ENCODE assay signal across 8 mouse cellular contexts in the genomic region with DNA sequence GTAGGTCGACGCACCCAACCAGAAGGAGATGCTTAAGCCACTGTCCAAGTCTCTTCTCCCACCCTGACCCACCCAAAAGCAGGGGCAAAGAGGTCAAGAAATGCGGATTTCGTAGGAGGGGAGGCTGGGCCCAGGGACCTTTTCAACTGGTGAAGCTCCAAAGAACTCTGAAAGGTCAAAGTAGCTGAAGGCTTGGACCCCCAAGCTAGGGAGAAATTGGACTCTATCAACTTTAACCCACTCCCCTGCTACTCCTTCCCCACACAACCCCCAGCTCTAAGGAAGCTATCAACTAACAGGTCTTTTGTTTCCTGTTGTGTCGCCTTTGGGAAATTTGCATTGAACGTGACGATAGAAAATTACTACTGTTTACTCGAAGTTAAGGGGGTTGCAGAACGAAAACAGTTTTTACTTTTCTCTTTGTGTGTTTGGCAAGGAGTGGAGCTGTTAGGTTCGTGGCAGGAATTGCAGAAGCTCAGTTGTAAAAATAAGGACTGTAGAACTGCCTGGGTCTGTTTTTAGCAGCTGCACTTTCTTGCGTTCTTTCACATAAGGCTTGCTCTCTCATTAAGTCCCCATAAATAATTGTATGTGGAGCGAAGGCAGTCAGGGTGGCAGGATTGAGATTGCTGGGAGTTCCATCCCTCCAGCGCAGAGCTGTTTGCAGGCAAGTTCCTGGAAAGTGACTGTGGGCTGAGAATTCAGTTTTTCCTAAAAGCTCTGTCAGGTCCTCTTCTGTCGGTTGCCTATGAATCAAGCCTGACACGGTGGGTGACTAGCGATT. TPM values are rescaled to one million over a fixed set of nuclear protein-coding genes. Genes with fewer than 3 reads are reported as not detected.
DNase-seq lines count a peak whose midpoint lies in the region; ATAC-seq and TF ChIP-seq lines count a peak whose summit lies in the region.

No protein-coding gene starts in this region.

- no peak for TF ChIP-seq CTCF in kidney, postnatal 0 days (IDR thresholded peaks at IDR 0.05; ENCODE audit: low read depth)

- peak overlapping the region; percentile 70 for H3K4me3 ChIP-seq in kidney, postnatal 0 days (replicated peaks; ENCODE audit: low read depth, low read length)
- H3K4me3 ChIP-seq in embryonic facial prominence, embryonic 10.5 days = peak overlapping the region; percentile 75
- H3K4me3 ChIP-seq in intestine, embryonic 16.5 days (ENCODE audit: low read length) = peak overlapping the region; percentile 67; the same call in 1 of the 2 replicates
- H3K4me3 ChIP-seq in neural tube, embryonic 14.5 days (ENCODE audit: low read depth, low read length) = peak overlapping the region; percentile 77

- H3K27me3 ChIP-seq in kidney, postnatal 0 days (ENCODE audit: insufficient read depth, low read length) = peaks cover 44% of the 10 kb centered on the region
- peaks cover 74% of the 10 kb centered on the region for H3K27me3 ChIP-seq in embryonic facial prominence, embryonic 10.5 days (replicated peaks; ENCODE audit: low read depth, poor library complexity, severe bottlenecking)
- H3K27me3 ChIP-seq in intestine, embryonic 16.5 days (replicated peaks; ENCODE audit: control insufficient read depth, insufficient read depth, low read length) = peaks cover 40% of the 10 kb centered on the region
- peaks cover 10% of the 10 kb centered on the region for H3K27me3 ChIP-seq in neural tube, embryonic 14.5 days (ENCODE audit: control insufficient read depth, insufficient read depth, low read length)

- H3K36me3 ChIP-seq in kidney, postnatal 0 days (ENCODE audit: insufficient read depth, low read length) = no peaks in the 10 kb centered on the region
- no peaks in the 10 kb centered on the region for H3K36me3 ChIP-seq in embryonic facial prominence, embryonic 10.5 days (replicated peaks)
- no peaks in the 10 kb centered on the region for H3K36me3 ChIP-seq in intestine, embryonic 16.5 days (ENCODE audit: control insufficient read depth, insufficient read depth, low read length)
- no peaks in the 10 kb centered on the region for H3K36me3 ChIP-seq in neural tube, embryonic 14.5 days (ENCODE audit: control insufficient read depth, insufficient read depth, low read length)

- no peak overlapping the region for H3K9ac ChIP-seq in kidney, postnatal 0 days (ENCODE audit: low read depth, low read length)
- H3K9ac ChIP-seq in intestine, embryonic 16.5 days (ENCODE audit: low read depth, low read length) = no peak overlapping the region
- H3K9ac ChIP-seq in neural tube, embryonic 14.5 days (replicated peaks; ENCODE audit: low read depth, low read length) = no peak overlapping the region

- 1% methylated on average over 16 of the region's 16 CpGs for WGBS in kidney, postnatal 0 days
- WGBS in embryonic facial prominence, embryonic 10.5 days = 2% methylated on average over 16 of the region's 16 CpGs
- 3% methylated on average over 16 of the region's 16 CpGs for WGBS in intestine, embryonic 16.5 days
- WGBS in neural tube, embryonic 14.5 days = under 1% methylated on average over 16 of the region's 16 CpGs

- H3K27ac ChIP-seq in kidney, postnatal 0 days = no peak overlapping the region
- no peak overlapping the region for H3K27ac ChIP-seq in embryonic facial prominence, embryonic 10.5 days (replicated peaks)
- no peak overlapping the region for H3K27ac ChIP-seq in intestine, embryonic 16.5 days (ENCODE audit: low read length)
- H3K27ac ChIP-seq in neural tube, embryonic 14.5 days (ENCODE audit: low read depth, low read length) = no peak overlapping the region

- H3K4me1 ChIP-seq in kidney, postnatal 0 days (replicated peaks; ENCODE audit: insufficient read depth, low read length) = peaks cover 7% of the 10 kb centered on the region; the same call in 1 of the 2 replicates
- H3K4me1 ChIP-seq in embryonic facial prominence, embryonic 10.5 days = peaks cover 23% of the 10 kb centered on the region
- peaks cover 12% of the 10 kb centered on the region; the same call in 1 of the 2 replicates for H3K4me1 ChIP-seq in intestine, embryonic 16.5 days (ENCODE audit: control insufficient read depth, insufficient read depth, low read length)
- peaks cover 11% of the 10 kb centered on the region for H3K4me1 ChIP-seq in neural tube, embryonic 14.5 days (ENCODE audit: control insufficient read depth, insufficient read depth, low read length)

- H3K9me3 ChIP-seq in kidney, postnatal 0 days (replicated peaks; ENCODE audit: low read length) = no peaks in the 10 kb centered on the region
- H3K9me3 ChIP-seq in embryonic facial prominence, embryonic 10.5 days = no peaks in the 10 kb centered on the region
- no peaks in the 10 kb centered on the region for H3K9me3 ChIP-seq in intestine, embryonic 16.5 days (ENCODE audit: control insufficient read depth, low read length)
- no peaks in the 10 kb centered on the region for H3K9me3 ChIP-seq in neural tube, embryonic 14.5 days (ENCODE audit: control insufficient read depth, low read length)

- ATAC-seq in kidney, postnatal 0 days (replicated peaks; ENCODE audit: low FRiP score, low read depth) = no peak
- no peak for ATAC-seq in intestine, embryonic 16.5 days
- no peak for ATAC-seq in neural tube, embryonic 14.5 days (ENCODE audit: low read depth)

- peak; percentile 25 for DNase-seq in kidney, postnatal 0 days (ENCODE audit: low spot score)
- DNase-seq in kidney, adult 18-20 months = no peak
- DNase-seq in embryonic facial prominence, embryonic 10.5 days (ENCODE audit: low spot score) = peak; percentile 41
- DNase-seq in lung, postnatal 10 days = no peak
- DNase-seq in cerebellum, postnatal 36 days = no peak
- DNase-seq in layer of hippocampus, adult 18-20 months (ENCODE audit: low spot score in 2 of 2) = no peak

- peak overlapping the region; percentile 97; the same call in 1 of the 2 replicates for H3K4me2 ChIP-seq in kidney, postnatal 0 days (ENCODE audit: low read length)
- peak overlapping the region; percentile 99; the same call in 1 of the 2 replicates for H3K4me2 ChIP-seq in intestine, embryonic 16.5 days (ENCODE audit: low read depth, low read length)
- peak overlapping the region; percentile 99 for H3K4me2 ChIP-seq in neural tube, embryonic 14.5 days (ENCODE audit: low read depth, low read length)

RNA-seq across cellular contexts. Expression of gene Satb1, which starts 0.7 kb away (rescaled TPM):
- polyA plus RNA-seq in kidney, postnatal 0 days (2015; fragmentation: Nextera tagmentation; extraction: Ambion mirVana) = 5.5 TPM in 2 replicates
- polyA plus RNA-seq in embryonic facial prominence, embryonic 10.5 days (2016; fragmentation: Nextera tagmentation; extraction: Ambion mirVana) = 16.3 TPM in 2 replicates
- polyA plus RNA-seq in intestine, embryonic 16.5 days (2015; fragmentation: Nextera tagmentation; extraction: Ambion mirVana) = 2.6 and 3.3 TPM in 2 replicates
- 56.7 and 60.5 TPM in 2 replicates for polyA plus RNA-seq in neural tube, embryonic 14.5 days (2014; fragmentation: Nextera tagmentation; extraction: Ambion mirVana)
- 10 to 100 TPM; 67.6 to 74.5 TPM for total RNA-seq in layer of hippocampus, adult 18-20 months (2021)

Comparison
In these comparisons a context has a peak if more than half of its experiments do, and no peak if none do; other contexts are left out.
1. DNase-seq: peak in kidney, postnatal 0 days (single experiment) and embryonic facial prominence, embryonic 10.5 days (single experiment); none in kidney, adult 18-20 months (single experiment), lung, postnatal 10 days (single experiment), cerebellum, postnatal 36 days (0 of 2) and layer of hippocampus, adult 18-20 months (0 of 2).
2. Peak in every context shown above with its lines, with median percentiles within 50 percentile points of each other: H3K4me2 ChIP-seq and H3K4me3 ChIP-seq.